Mouse (Mus musculus) CH12.LX (cell line): ENCODE measurements around the gene Slx1b.

Experiments
- BHLHE40 ChIP-seq: IDR thresholded peaks from 2 replicates; pipeline ENCODE4 v1.6.1; 2011; ENCODE audit warnings: mild to moderate bottlenecking, low read depth, low read length, improper control_type of control experiment
- CHD2 ChIP-seq: IDR thresholded peaks from 2 replicates; pipeline ENCODE4 v1.6.1; 2011; ENCODE audit warnings: low read length, improper control_type of control experiment
- CTCF ChIP-seq, 2 experiments: IDR thresholded peaks in 1 of 2; conservative IDR thresholded peaks in 1 of 2; 2 replicates each; pipeline ENCODE4 v1.5.1; 2011 to 2012; ENCODE audit warnings: low read depth in 2 of 2, low read length in 2 of 2, improper control_type of control experiment in 1 of 2, inconsistent platforms in 1 of 2, mild to moderate bottlenecking in 1 of 2, moderate library complexity in 1 of 2
- EP300 ChIP-seq: IDR thresholded peaks from 2 replicates; pipeline ENCODE4 v1.6.1; 2011; ENCODE audit warnings: low read length, improper control_type of control experiment
- ETS1 ChIP-seq: conservative IDR thresholded peaks from 2 replicates; pipeline ENCODE4 v1.6.1; 2012; ENCODE audit warnings: low read depth, mild to moderate bottlenecking, inconsistent platforms, low read length, improper control_type of control experiment, moderate library complexity
- MAX ChIP-seq: IDR thresholded peaks from 2 replicates; pipeline ENCODE4 v1.6.1; 2011; ENCODE audit warnings: low read length, improper control_type of control experiment
- POLR2A ChIP-seq: IDR thresholded peaks from 2 replicates; pipeline ENCODE4 v1.6.1; 2011; ENCODE audit warnings: low read depth, mild to moderate bottlenecking, improper control_type of control experiment, low read length
- POLR2AphosphoS2 ChIP-seq: IDR thresholded peaks from 2 replicates; pipeline ENCODE4 v1.6.1; 2011; ENCODE audit warnings: low read depth, low read length, improper control_type of control experiment
- ZC3H11A ChIP-seq: IDR thresholded peaks from 2 replicates; pipeline ENCODE4 v1.6.1; 2012; ENCODE audit warnings: low read depth, mild to moderate bottlenecking, inconsistent platforms, low read length, improper control_type of control experiment

DNA sequence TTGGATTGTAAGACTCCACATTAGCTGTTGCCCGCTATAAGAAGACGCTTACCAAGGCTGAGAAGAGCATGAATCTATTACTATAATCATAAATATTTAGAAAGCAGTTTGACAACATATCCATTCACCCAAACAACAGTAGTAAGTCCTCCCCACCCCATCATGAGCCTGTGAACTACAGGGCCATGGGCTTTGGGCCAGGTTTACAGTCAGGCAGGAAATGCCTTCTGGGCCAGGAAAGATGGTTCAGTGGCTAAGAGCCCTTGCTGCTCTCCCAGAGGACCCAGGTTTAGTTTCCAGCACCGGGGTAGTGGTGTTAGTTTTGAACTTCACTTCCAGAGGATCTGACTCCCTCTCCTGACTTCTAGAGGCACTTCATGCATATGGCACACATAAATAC, 22.0 kb upstream of the Slx1b start:
- TF ChIP-seq POLR2A (no peak), CTCF (conservative IDR thresholded peaks at IDR 0.05 in 1 of 2, IDR thresholded peaks at IDR 0.05 in 1 of 2; ENCODE audit: low read depth in 2 of 2, low read length in 2 of 2) (no peak), ETS1 (no peak), CHD2 (no peak), EP300 (no peak), BHLHE40 (no peak), MAX (no peak), ZC3H11A (no peak), POLR2AphosphoS2 (no peak)
